Mouse (Mus musculus) forebrain, embryonic 11.5 days (tissue): ENCODE data around the gene Adam1b. TPM values are rescaled to one million over a fixed set of nuclear protein-coding genes. Genes with fewer than 3 reads are reported as not detected.

Experiments used
- ATAC-seq: fragments of 200-750 bp; cut with Nextera tagmentation; replicated peaks from 2 replicates; pipeline ENCODE4 v1.8.0; 2017; ENCODE audit warnings: moderate TSS enrichment; ENCODE audit not compliant: low FRiP score
- DNase-seq: peaks from one replicate; pipeline ENCODE4 v3.0.0-alpha.2; 2017; ENCODE audit warnings: low spot score
- H3K27ac ChIP-seq: fragments of 300-500 bp; sonication (generic); 2 replicates; pipeline ENCODE4 v1.5.1; 2014; ENCODE audit warnings: low read depth, low read length
- H3K27me3 ChIP-seq: fragments of 300-500 bp; sonication (generic); 2 replicates; pipeline ENCODE4 v1.6.1; 2014; ENCODE audit warnings: mild to moderate bottlenecking, low read length, mixed read lengths; ENCODE audit not compliant: control insufficient read depth, insufficient read depth
- H3K36me3 ChIP-seq: fragments of 300-500 bp; sonication (generic); 2 replicates; pipeline ENCODE4 v1.6.1; 2014; ENCODE audit warnings: mild to moderate bottlenecking, low read length, moderate library complexity, mixed read lengths; ENCODE audit not compliant: control insufficient read depth, insufficient read depth
- H3K4me1 ChIP-seq: fragments of 300-500 bp; sonication (generic); replicated peaks from 2 replicates; pipeline ENCODE4 v1.6.1; 2014; ENCODE audit warnings: low read length, mixed read lengths; ENCODE audit not compliant: control insufficient read depth, insufficient read depth
- H3K4me2 ChIP-seq: fragments of 300-500 bp; sonication (generic); 2 replicates; pipeline ENCODE4 v1.6.1; 2014; ENCODE audit warnings: low read depth, mild to moderate bottlenecking, low read length, moderate library complexity, mixed read lengths; ENCODE audit not compliant: severe bottlenecking
- H3K4me3 ChIP-seq: fragments of 300-500 bp; sonication (generic); 2 replicates; pipeline ENCODE4 v1.5.1; 2014; ENCODE audit warnings: low read depth, low read length
- H3K9ac ChIP-seq: fragments of 300-500 bp; sonication (generic); 2 replicates; pipeline ENCODE4 v1.6.1; 2014; ENCODE audit warnings: low read length
- H3K9me3 ChIP-seq: fragments of 300-500 bp; sonication (generic); 2 replicates; pipeline ENCODE4 v1.6.1; 2016; ENCODE audit warnings: low read length, mixed read lengths; ENCODE audit not compliant: control insufficient read depth
- WGBS: fragments of 180-500 bp; shearing (Covaris S2); extraction: QIAGEN DNeasy Blood & Tissue Kit; methylation state at CpG from one replicate; pipeline ENCODE4 v1.1.7; 2014; 5-methylcytosine and 5-hydroxymethylcytosine counted together
- polyA plus RNA-seq: library from polyadenylated mRNA; unstranded; fragments of >200 nt; fragmentation: Nextera tagmentation; extraction: Ambion mirVana; gene quantifications from 2 replicates; pipeline ENCODE4 v1.2.1, GENCODE M21; 2014

Gene Adam1b
- polyA plus RNA-seq = 0.07 TPM in 1 of 2 replicates, not detected in the other

DNA sequence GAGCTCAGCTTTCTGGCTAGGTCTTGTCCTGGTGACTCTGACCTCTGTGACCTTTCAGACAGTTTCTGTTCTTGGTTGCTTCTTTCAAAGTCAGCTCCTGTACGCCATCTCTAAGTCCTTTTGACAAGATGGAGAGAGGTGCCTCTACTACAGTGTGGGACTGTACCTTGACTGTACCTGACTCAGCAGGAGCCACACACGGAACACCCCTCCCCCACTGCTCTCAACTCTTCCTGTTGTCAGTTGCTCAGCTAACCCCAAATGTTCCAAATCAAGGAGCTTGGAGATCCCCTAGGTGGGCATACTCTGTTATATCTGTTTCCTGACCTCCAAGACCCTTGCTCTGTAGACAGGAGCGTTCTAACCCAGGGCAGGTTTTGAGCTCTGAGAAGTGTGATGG, at the start of gene Adam1b:
TSS of gene Adam1b (minus strand) at position 205 of the 400 bp plus-strand sequence.
- 79% methylated on average over 3 of the region's 3 CpGs for WGBS
- ATAC-seq = no peak
- no peaks in the 10 kb centered on the region for H3K4me1 ChIP-seq
- no peak within 1 kb of the TSS for H3K9ac ChIP-seq
- DNase-seq = no peak
- no peak within 1 kb of the TSS for H3K27ac ChIP-seq
- H3K27me3 ChIP-seq = no peaks in the 10 kb centered on the region
- no peaks in the 10 kb centered on the region for H3K36me3 ChIP-seq
- no peak within 1 kb of the TSS for H3K4me2 ChIP-seq
- H3K4me3 ChIP-seq = no peak within 1 kb of the TSS
- no peaks in the 10 kb centered on the region for H3K9me3 ChIP-seq

GRCm38 (mm10) chr5:121549196-121549595, 46.0 kb upstream of the Adam1b start:
- H3K27me3 ChIP-seq = no peaks in the 10 kb centered on the region
- no peak overlapping the region for H3K4me2 ChIP-seq
- no peak overlapping the region for H3K9ac ChIP-seq
- no peaks in the 10 kb centered on the region for H3K9me3 ChIP-seq
- DNase-seq = no peak
- H3K27ac ChIP-seq = no peak overlapping the region
- peaks cover 5% of the 10 kb centered on the region; the same call in 1 of the 2 replicates for H3K4me1 ChIP-seq
- ATAC-seq = no peak
- H3K4me3 ChIP-seq = no peak overlapping the region
- H3K36me3 ChIP-seq = no peaks in the 10 kb centered on the region
- 87% methylated on average over 7 of the region's 7 CpGs for WGBS

DNA sequence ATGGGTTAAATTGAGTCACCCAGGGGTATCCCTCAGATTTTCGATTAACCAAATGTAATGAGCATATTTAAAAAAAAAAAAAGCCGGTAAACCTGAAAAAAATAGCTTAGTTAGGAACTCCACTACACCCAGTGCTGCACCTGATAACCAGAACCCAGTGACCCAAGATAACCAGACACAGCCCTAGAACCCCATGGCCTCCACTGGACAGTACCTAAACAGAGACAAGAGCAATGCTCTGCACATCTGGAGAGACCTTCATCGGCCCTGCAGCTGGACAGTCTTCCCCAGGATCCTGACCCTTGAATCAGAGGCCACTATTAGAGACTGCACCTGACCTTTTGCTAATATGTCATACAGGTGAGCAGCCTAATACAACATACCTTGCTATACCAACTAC, 43.8 kb upstream of the Adam1b start:
- Histone ChIP-seq H3K4me2 (no peak overlapping the region), H3K9me3 (no peaks in the 10 kb centered on the region), H3K4me1 (peaks cover 8% of the 10 kb centered on the region; the same call in 1 of the 2 replicates), H3K27me3 (no peaks in the 10 kb centered on the region), H3K36me3 (no peaks in the 10 kb centered on the region), H3K9ac (no peak overlapping the region), H3K4me3 (no peak overlapping the region), H3K27ac (no peak overlapping the region)
- 94% methylated on average over 3 of the region's 3 CpGs for WGBS
- ATAC-seq (no peak), DNase-seq (no peak)

GRCm38 (mm10) chr5:121546530-121546895, 43.3 kb upstream of the Adam1b start:
- no peaks in the 10 kb centered on the region for H3K9me3 ChIP-seq
- 0 out of 2 replicates have a peak, but pooled peaks have one; percentile 31 for ATAC-seq

GRCm38 (mm10) chr5:121545793-121546529, 42.7 kb upstream of the Adam1b start, which contains the start of gene Mapkapk5:
Gene Mapkapk5, minus strand, starts transcription at chr5:121545905.
- Histone ChIP-seq H3K4me1 (peaks cover 8% of the 10 kb centered on the region; the same call in 1 of the 2 replicates), H3K4me3 (peak within 1 kb of the TSS; percentile 100), H3K4me2 (peak within 1 kb of the TSS; percentile 81), H3K9me3 (no peaks in the 10 kb centered on the region), H3K27me3 (no peaks in the 10 kb centered on the region), H3K9ac (peak within 1 kb of the TSS; percentile 98), H3K27ac (peak within 1 kb of the TSS; percentile 92), H3K36me3 (no peaks in the 10 kb centered on the region)
- DNase-seq = peak; percentile 98
- 3% methylated on average over 55 of the region's 55 CpGs for WGBS
- peak; percentile 94 for ATAC-seq

More at GRCm38 (mm10) chr5:121546530-121546895, 43.3 kb upstream of the Adam1b start:
- 47% methylated on average over 6 of the region's 6 CpGs for WGBS
- H3K9ac ChIP-seq = peak overlapping the region; percentile 98
- H3K27me3 ChIP-seq = no peaks in the 10 kb centered on the region
- no peak overlapping the region for H3K27ac ChIP-seq
- peaks cover 8% of the 10 kb centered on the region; the same call in 1 of the 2 replicates for H3K4me1 ChIP-seq
- peak; percentile 64 for DNase-seq
- no peaks in the 10 kb centered on the region for H3K36me3 ChIP-seq
- peak overlapping the region; percentile 100 for H3K4me3 ChIP-seq
- peak overlapping the region; percentile 42 for H3K4me2 ChIP-seq

- H3K27me3 ChIP-seq = no peaks in the 10 kb centered on the region
- peak within 1 kb of the TSS; percentile 98 for H3K9ac ChIP-seq
- H3K9me3 ChIP-seq = no peaks in the 10 kb centered on the region
- H3K4me2 ChIP-seq = peak within 1 kb of the TSS; percentile 81
- H3K36me3 ChIP-seq = no peaks in the 10 kb centered on the region
- WGBS = under 1% methylated on average over 43 of the region's 97 CpGs
- ATAC-seq (peak; percentile 53), DNase-seq (no peak)
- peaks cover 8% of the 10 kb centered on the region; the same call in 1 of the 2 replicates for H3K4me1 ChIP-seq
- peak within 1 kb of the TSS; percentile 100 for H3K4me3 ChIP-seq
- H3K27ac ChIP-seq = peak within 1 kb of the TSS; percentile 92
Measured at GRCm38 (mm10) chr5:121544910-121545792, 41.9 kb upstream of the Adam1b start, which contains the start of the genes Adam1a and Gm42878. Gene Adam1a, minus strand, starts transcription at chr5:121545482. Gene Gm42878, minus strand, starts transcription at chr5:121545482.

- Histone ChIP-seq H3K27ac (no peak overlapping the region), H3K9ac (no peak overlapping the region), H3K4me3 (no peak overlapping the region), H3K36me3 (no peaks in the 10 kb centered on the region), H3K9me3 (no peaks in the 10 kb centered on the region), H3K27me3 (no peaks in the 10 kb centered on the region), H3K4me1 (peaks cover 8% of the 10 kb centered on the region; the same call in 1 of the 2 replicates), H3K4me2 (no peak overlapping the region)
- 83% methylated on average over 3 of the region's 3 CpGs for WGBS
- no peak for ATAC-seq
- no peak for DNase-seq
Measured at GRCm38 (mm10) chr5:121543370-121543769, 40.1 kb upstream of the Adam1b start.

- WGBS = 91% methylated on average over 7 of the region's 7 CpGs
- Histone ChIP-seq H3K4me2 (no peak overlapping the region), H3K36me3 (no peaks in the 10 kb centered on the region), H3K9ac (no peak overlapping the region), H3K4me1 (peaks cover 9% of the 10 kb centered on the region; the same call in 1 of the 2 replicates), H3K9me3 (no peaks in the 10 kb centered on the region), H3K27me3 (no peaks in the 10 kb centered on the region), H3K27ac (no peak overlapping the region), H3K4me3 (no peak overlapping the region)
- ATAC-seq = no peak
- DNase-seq = no peak
Measured at GRCm38 (mm10) chr5:121541235-121541634, 38.0 kb upstream of the Adam1b start.
